Mouse (Mus musculus) MEL (cell line): Measurements from ENCODE around the gene 4930568D16Rik. TPM values are rescaled to one million over a fixed set of nuclear protein-coding genes. Genes with fewer than 3 reads are reported as not detected.

Source experiments
- DNase-seq: peaks from one replicate; pipeline ENCODE4 v3.0.0; 2011; ENCODE audit warnings: low read depth, low spot score
- H3K27ac ChIP-seq: 2 replicates; pipeline ENCODE4 v1.5.1; 2012; ENCODE audit warnings: low read depth, mild to moderate bottlenecking, control low read depth, low read length, moderate library complexity; ENCODE audit not compliant: control insufficient read depth
- H3K27me3 ChIP-seq, 2 experiments: fragments of 150-350 bp in 1 of 2; sonication (generic) in 1 of 2; 2 replicates each; pipeline ENCODE4 v1.6.1; 2012; ENCODE audit warnings: low read length in 2 of 2, mild to moderate bottlenecking in 2 of 2, improper control_type of control experiment in 1 of 2, moderate library complexity in 1 of 2; ENCODE audit not compliant: insufficient read depth in 2 of 2, control insufficient read depth in 1 of 2
- H3K36me3 ChIP-seq, 2 experiments: 2 replicates each; pipeline ENCODE4 v1.6.1; 2012 to 2014; ENCODE audit warnings: low read length in 2 of 2, improper control_type of control experiment in 1 of 2, inconsistent platforms in 1 of 2, mild to moderate bottlenecking in 1 of 2; ENCODE audit not compliant: insufficient read depth in 2 of 2, control insufficient read depth in 1 of 2
- H3K4me1 ChIP-seq, 2 experiments: fragments of 150-350 bp in 1 of 2; sonication (generic) in 1 of 2; 2 replicates each; pipeline ENCODE4 v1.6.1; 2012; ENCODE audit warnings: low read length in 2 of 2, improper control_type of control experiment in 1 of 2, mild to moderate bottlenecking in 1 of 2; ENCODE audit not compliant: insufficient read depth in 2 of 2, control insufficient read depth in 1 of 2
- H3K4me3 ChIP-seq, 2 experiments: fragments of 150-350 bp in 1 of 2; sonication (generic) in 1 of 2; 2 replicates each; pipeline ENCODE4 v1.5.1; 2012; ENCODE audit warnings: low read depth in 2 of 2, low read length in 2 of 2, mild to moderate bottlenecking in 2 of 2, moderate library complexity in 2 of 2, control low read depth in 1 of 2, improper control_type of control experiment in 1 of 2; ENCODE audit not compliant: control insufficient read depth in 1 of 2, insufficient read depth in 1 of 2
- H3K79me2 ChIP-seq: 2 replicates; pipeline ENCODE4 v1.6.1; 2012; ENCODE audit warnings: mild to moderate bottlenecking, low read length, moderate library complexity; ENCODE audit not compliant: control insufficient read depth, poor library complexity, insufficient read depth
- H3K9ac ChIP-seq: 2 replicates; pipeline ENCODE4 v1.6.1; 2012; ENCODE audit warnings: low read depth, mild to moderate bottlenecking, control low read depth, low read length, moderate library complexity; ENCODE audit not compliant: control insufficient read depth, poor library complexity, severe bottlenecking
- H3K9me3 ChIP-seq: fragments of 150-350 bp; sonication (generic); replicated peaks from 2 replicates; pipeline ENCODE4 v1.6.1; 2012; ENCODE audit warnings: mild to moderate bottlenecking, low read length, improper control_type of control experiment, moderate library complexity; ENCODE audit not compliant: insufficient read depth
- BHLHE40 ChIP-seq: IDR thresholded peaks from 2 replicates; pipeline ENCODE4 v1.6.1; 2012; ENCODE audit warnings: low read depth, mild to moderate bottlenecking, inconsistent platforms, low read length, improper control_type of control experiment, borderline replicate concordance
- CHD1 ChIP-seq: IDR thresholded peaks from 2 replicates; pipeline ENCODE4 v1.6.1; 2012; ENCODE audit warnings: low read depth, mild to moderate bottlenecking, inconsistent platforms, low read length, improper control_type of control experiment
- CHD2 ChIP-seq: IDR thresholded peaks from 2 replicates; pipeline ENCODE4 v1.6.1; 2011; ENCODE audit warnings: low read length, improper control_type of control experiment
- E2F4 ChIP-seq: IDR thresholded peaks from 2 replicates; pipeline ENCODE4 v1.6.1; 2011; ENCODE audit warnings: low read depth, low read length, improper control_type of control experiment, borderline replicate concordance
- GABPA ChIP-seq: IDR thresholded peaks from 2 replicates; pipeline ENCODE4 v1.6.1; 2012; ENCODE audit warnings: low read depth, mild to moderate bottlenecking, inconsistent platforms, low read length, improper control_type of control experiment, moderate library complexity
- JUND ChIP-seq: IDR thresholded peaks from 2 replicates; pipeline ENCODE4 v1.6.1; 2011; ENCODE audit warnings: low read depth, mild to moderate bottlenecking, improper control_type of control experiment, low read length
- KAT2A ChIP-seq: conservative IDR thresholded peaks from 2 replicates; pipeline ENCODE4 v1.6.1; 2012; ENCODE audit warnings: low read depth, low read length, improper control_type of control experiment, inconsistent platforms
- MAZ ChIP-seq: IDR thresholded peaks from 2 replicates; pipeline ENCODE4 v1.6.1; 2012; ENCODE audit warnings: low read depth, mild to moderate bottlenecking, inconsistent platforms, low read length, improper control_type of control experiment
- MYC ChIP-seq: IDR thresholded peaks from 2 replicates; pipeline ENCODE4 v1.6.1; 2011; ENCODE audit warnings: low read depth, mild to moderate bottlenecking, low read length, improper control_type of control experiment, moderate library complexity
- NRF1 ChIP-seq: IDR thresholded peaks from 2 replicates; pipeline ENCODE4 v1.6.1; 2014; ENCODE audit warnings: low read depth, mild to moderate bottlenecking, inconsistent platforms, low read length, improper control_type of control experiment, moderate library complexity; ENCODE audit not compliant: poor library complexity, insufficient read depth, severe bottlenecking
- POLR2A ChIP-seq, 2 experiments: IDR thresholded peaks; 2 replicates each; pipeline ENCODE4 v1.6.1; 2011 to 2012; ENCODE audit warnings: low read length in 2 of 2, mild to moderate bottlenecking in 2 of 2, control low read depth in 1 of 2, improper control_type of control experiment in 1 of 2, low read depth in 1 of 2, moderate library complexity in 1 of 2; ENCODE audit not compliant: control insufficient read depth in 1 of 2, insufficient read depth in 1 of 2, poor library complexity in 1 of 2
- RAD21 ChIP-seq: IDR thresholded peaks from 2 replicates; pipeline ENCODE4 v1.6.1; 2011; ENCODE audit warnings: mild to moderate bottlenecking, low read depth, low read length, improper control_type of control experiment
- SMC3 ChIP-seq: IDR thresholded peaks from 2 replicates; pipeline ENCODE4 v1.6.1; 2011; ENCODE audit warnings: low read depth, low read length, improper control_type of control experiment
- TCF12 ChIP-seq: IDR thresholded peaks from 2 replicates; pipeline ENCODE4 v1.6.1; 2014; ENCODE audit warnings: low read depth, mild to moderate bottlenecking, inconsistent platforms, low read length, improper control_type of control experiment, moderate library complexity
- UBTF ChIP-seq: IDR thresholded peaks from 2 replicates; pipeline ENCODE4 v1.6.1; 2012; ENCODE audit warnings: low read depth, mild to moderate bottlenecking, inconsistent platforms, low read length, improper control_type of control experiment, moderate library complexity, borderline replicate concordance; ENCODE audit not compliant: insufficient read depth
- USF1 ChIP-seq: IDR thresholded peaks from 2 replicates; pipeline ENCODE4 v1.6.1; 2014; ENCODE audit warnings: low read depth, mild to moderate bottlenecking, inconsistent platforms, low read length, improper control_type of control experiment, moderate library complexity
- ZKSCAN1 ChIP-seq: IDR thresholded peaks from 2 replicates; pipeline ENCODE4 v1.6.1; 2012; ENCODE audit warnings: low read depth, mild to moderate bottlenecking, inconsistent platforms, low read length, improper control_type of control experiment, moderate library complexity
- ZNF384 ChIP-seq: IDR thresholded peaks from 2 replicates; pipeline ENCODE4 v1.6.1; 2012; ENCODE audit warnings: low read depth, mild to moderate bottlenecking, inconsistent platforms, low read length, improper control_type of control experiment
- polyA plus RNA-seq, 2 experiments: library from polyadenylated mRNA; stranded (reverse) in 1 of 2; unstranded in 1 of 2; fragments of >175 nt in 1 of 2; fragments of >200 nt in 1 of 2; gene quantifications; 2 replicates each; pipeline versions ENCODE4 v1.2.1 to v1.2.4; 2012; ENCODE audit warnings: low replicate concordance in 2 of 2, low read depth in 1 of 2; ENCODE audit not compliant: insufficient read length in 2 of 2, insufficient read depth in 1 of 2, missing spikeins in 1 of 2
- total RNA-seq: library from RNA; depleted of rRNA; stranded (reverse); fragments of 300-350 nt; gene quantifications from 2 replicates; pipeline ENCODE4 v1.2.3, GENCODE M21; 2012

4930568D16Rik gene
- total and polyA plus RNA-seq, 3 experiments, result not detected

DNA sequence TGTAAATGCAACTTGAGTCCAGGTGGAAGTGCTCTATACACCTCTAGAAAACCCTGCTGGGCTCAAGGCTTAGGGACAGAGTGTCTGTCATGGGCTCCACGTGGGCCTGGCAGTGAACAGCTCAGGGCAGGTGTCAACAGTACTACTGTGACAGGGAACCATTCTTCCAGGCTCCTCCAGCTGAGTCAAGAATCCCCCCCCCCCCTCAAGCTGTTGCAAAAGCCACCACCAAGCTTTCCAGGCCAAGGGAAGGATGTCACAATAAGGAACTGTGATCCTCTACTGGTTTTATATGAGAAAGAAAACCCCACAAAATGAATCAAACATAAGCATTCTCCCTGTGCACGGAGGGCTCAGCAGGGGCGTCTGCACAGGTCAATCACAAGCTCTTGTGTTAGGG, 53.2 kb downstream of the 4930568D16Rik start:
- Histone ChIP-seq H3K27ac (no peak overlapping the region), H3K9ac (no peak overlapping the region), H3K4me3 (no peak overlapping the region), H3K36me3 (no peaks in the 10 kb centered on the region; a peak in 1 of 4 replicates)
- no peak for TF ChIP-seq MAZ
- no peak for TF ChIP-seq GABPA
- TF ChIP-seq ZKSCAN1, result no peak
- TF ChIP-seq NRF1, result no peak
- no peak for TF ChIP-seq SMC3
- TF ChIP-seq ZNF384, result no peak
- TF ChIP-seq USF1, result no peak
- TF ChIP-seq E2F4, result no peak
- no peak for TF ChIP-seq MYC
- no peak for TF ChIP-seq BHLHE40
- no peak for TF ChIP-seq POLR2A (IDR thresholded peaks at IDR 0.05; ENCODE audit: control insufficient read depth in 1 of 2, insufficient read depth in 1 of 2, low read depth in 1 of 2, low read length in 2 of 2, poor library complexity in 1 of 2)
- TF ChIP-seq UBTF, result no peak
- TF ChIP-seq JUND, result no peak
- TF ChIP-seq, all 39 proteins: peak for 0
- no peak for DNase-seq
- Histone ChIP-seq H3K9me3 (no peaks in the 10 kb centered on the region), H3K4me1 (no peaks in the 10 kb centered on the region), H3K79me2 (no peaks in the 10 kb centered on the region), H3K27me3 (no peaks in the 10 kb centered on the region)

DNA sequence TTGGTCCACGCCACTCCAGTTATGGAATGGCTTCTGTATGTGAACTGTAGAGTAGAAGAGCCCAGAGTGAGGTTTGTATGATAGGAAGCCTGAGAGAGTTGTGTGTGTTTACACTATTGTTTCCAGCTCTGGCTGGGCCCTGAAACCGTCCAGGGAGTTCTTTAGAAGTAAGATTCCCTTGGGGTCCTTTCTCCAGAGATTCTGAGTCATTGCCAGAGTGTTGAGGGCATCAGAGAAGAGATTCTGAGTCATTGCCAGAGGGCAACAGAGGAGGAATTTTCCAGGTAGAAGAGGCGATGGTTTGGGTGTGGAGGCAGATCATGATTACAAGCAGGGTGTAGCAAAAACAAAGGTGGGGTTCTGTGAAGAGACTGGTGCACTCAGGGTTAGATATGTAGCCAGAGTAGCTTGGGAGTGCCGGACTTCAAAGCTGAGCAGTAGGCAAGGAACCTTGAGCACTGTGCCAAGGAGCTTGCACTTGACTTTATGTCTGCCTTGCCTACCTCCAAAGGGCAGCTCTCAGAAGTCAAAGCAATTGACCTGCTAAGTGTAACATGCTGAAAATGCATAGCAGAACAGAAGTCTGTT, 57.5 kb downstream of the 4930568D16Rik start:
- Histone ChIP-seq H3K27ac (no peak overlapping the region), H3K4me1 (no peaks in the 10 kb centered on the region), H3K79me2 (no peaks in the 10 kb centered on the region), H3K36me3 (no peaks in the 10 kb centered on the region; a peak in 1 of 4 replicates), H3K4me3 (no peak overlapping the region), H3K27me3 (no peaks in the 10 kb centered on the region), H3K9ac (no peak overlapping the region), H3K9me3 (no peaks in the 10 kb centered on the region)
- DNase-seq, result no peak
- TF ChIP-seq CHD1 (no peak), CHD2 (no peak), MYC (no peak), TCF12 (no peak), KAT2A (no peak), RAD21 (no peak)
